Mouse (Mus musculus): ENCODE measurements around the gene Ppm1e. TPM values are rescaled to one million over a fixed set of nuclear protein-coding genes. Genes with fewer than 3 reads are reported as not detected.

Gene Ppm1e
- polyA plus RNA-seq, 1 experiment from 2014 or later: 3.2 TPM

GRCm38 (mm10) chr11:87295636-87296035 is 63.2 kb downstream of the Ppm1e start:
- H3K27ac ChIP-seq (replicated peaks): no peak overlapping the region
- H3K4me1 ChIP-seq: peaks cover 9% of the 10 kb centered on the region; the same call in 1 of the 2 replicates
- 87% methylated on average over 2 of the region's 2 CpGs for WGBS
- H3K9me3 ChIP-seq: no peaks in the 10 kb centered on the region
- no peaks in the 10 kb centered on the region for H3K36me3 ChIP-seq (replicated peaks)
- H3K27me3 ChIP-seq (replicated peaks; ENCODE audit: low read depth, poor library complexity, severe bottlenecking): no peaks in the 10 kb centered on the region
- no peak overlapping the region for H3K4me3 ChIP-seq
- DNase-seq (ENCODE audit: low spot score): no peak

GRCm38 (mm10) chr11:87289313-87289712 is 69.5 kb downstream of the Ppm1e start:
- WGBS: 90% methylated on average over 8 of the region's 8 CpGs
- no peaks in the 10 kb centered on the region for H3K27me3 ChIP-seq (replicated peaks; ENCODE audit: low read depth, poor library complexity, severe bottlenecking)
- no peak overlapping the region for H3K27ac ChIP-seq (replicated peaks)
- H3K4me3 ChIP-seq: no peak overlapping the region
- no peak for DNase-seq (ENCODE audit: low spot score)
- no peaks in the 10 kb centered on the region for H3K9me3 ChIP-seq
- peaks cover 5% of the 10 kb centered on the region; the same call in 1 of the 2 replicates for H3K4me1 ChIP-seq
- no peaks in the 10 kb centered on the region for H3K36me3 ChIP-seq (replicated peaks)

GRCm38 (mm10) chr11:87286194-87286593 is 72.6 kb downstream of the Ppm1e start:
- H3K27me3 ChIP-seq (replicated peaks; ENCODE audit: low read depth, poor library complexity, severe bottlenecking): no peaks in the 10 kb centered on the region
- peaks cover 7% of the 10 kb centered on the region for H3K4me1 ChIP-seq
- DNase-seq (ENCODE audit: low spot score): no peak
- H3K36me3 ChIP-seq (replicated peaks): no peaks in the 10 kb centered on the region
- H3K27ac ChIP-seq (replicated peaks): no peak overlapping the region
- H3K9me3 ChIP-seq: no peaks in the 10 kb centered on the region
- WGBS: 91% methylated on average over 2 of the region's 2 CpGs
- H3K4me3 ChIP-seq: no peak overlapping the region

GRCm38 (mm10) chr11:87281907-87282475 is 76.8 kb downstream of the Ppm1e start:
- Histone ChIP-seq H3K4me3 (no peak overlapping the region), H3K4me1 (peaks cover 4% of the 10 kb centered on the region), H3K27ac (replicated peaks) (no peak overlapping the region), H3K9me3 (no peaks in the 10 kb centered on the region), H3K36me3 (replicated peaks) (no peaks in the 10 kb centered on the region), H3K27me3 (replicated peaks; ENCODE audit: low read depth, poor library complexity, severe bottlenecking) (no peaks in the 10 kb centered on the region)
- 84% methylated on average over 7 of the region's 7 CpGs for WGBS
- DNase-seq (ENCODE audit: low spot score): no peak

- no peaks in the 10 kb centered on the region for H3K9me3 ChIP-seq
- WGBS: 83% methylated on average over 5 of the region's 5 CpGs
- no peak overlapping the region for H3K27ac ChIP-seq (replicated peaks)
- peaks cover 14% of the 10 kb centered on the region for H3K4me1 ChIP-seq
- H3K27me3 ChIP-seq (replicated peaks; ENCODE audit: low read depth, poor library complexity, severe bottlenecking): no peaks in the 10 kb centered on the region
- no peak for DNase-seq (ENCODE audit: low spot score)
- no peaks in the 10 kb centered on the region for H3K36me3 ChIP-seq (replicated peaks)
- H3K4me3 ChIP-seq: no peak overlapping the region
Observed at GRCm38 (mm10) chr11:87279461-87279860, 79.4 kb downstream of the Ppm1e start.

- H3K9me3 ChIP-seq: no peaks in the 10 kb centered on the region
- peaks cover 14% of the 10 kb centered on the region for H3K4me1 ChIP-seq
- H3K27ac ChIP-seq (replicated peaks): no peak overlapping the region
- H3K36me3 ChIP-seq (replicated peaks): no peaks in the 10 kb centered on the region
- DNase-seq (ENCODE audit: low spot score): no peak
- WGBS: 87% methylated on average over 4 of the region's 4 CpGs
- H3K4me3 ChIP-seq: no peak overlapping the region
- no peaks in the 10 kb centered on the region for H3K27me3 ChIP-seq (replicated peaks; ENCODE audit: low read depth, poor library complexity, severe bottlenecking)
Observed at GRCm38 (mm10) chr11:87278807-87279206, 80.0 kb downstream of the Ppm1e start.

- Histone ChIP-seq H3K36me3 (replicated peaks) (no peaks in the 10 kb centered on the region), H3K4me1 (peaks cover 12% of the 10 kb centered on the region), H3K27ac (replicated peaks) (no peak overlapping the region), H3K9me3 (no peaks in the 10 kb centered on the region), H3K27me3 (replicated peaks; ENCODE audit: low read depth, poor library complexity, severe bottlenecking) (no peaks in the 10 kb centered on the region), H3K4me3 (no peak overlapping the region; the same call in 1 of the 2 replicates)
- peak; percentile 47 for DNase-seq (ENCODE audit: low spot score)
- 5% methylated on average over 5 of the region's 5 CpGs for WGBS
Observed at GRCm38 (mm10) chr11:87276240-87276985, 82.4 kb downstream of the Ppm1e start.

GRCm38 (mm10) chr11:87275420-87276048 is 83.3 kb downstream of the Ppm1e start:
- H3K9me3 ChIP-seq: no peaks in the 10 kb centered on the region
- 84% methylated on average over 7 of the region's 7 CpGs for WGBS
- H3K4me1 ChIP-seq: peaks cover 16% of the 10 kb centered on the region
- H3K27ac ChIP-seq (replicated peaks): no peak overlapping the region
- DNase-seq (ENCODE audit: low spot score): no peak
- no peaks in the 10 kb centered on the region for H3K27me3 ChIP-seq (replicated peaks; ENCODE audit: low read depth, poor library complexity, severe bottlenecking)
- no peak overlapping the region for H3K4me3 ChIP-seq
- no peaks in the 10 kb centered on the region for H3K36me3 ChIP-seq (replicated peaks)

GRCm38 (mm10) chr11:87272725-87273124 is 86.1 kb downstream of the Ppm1e start:
- no peak for DNase-seq (ENCODE audit: low spot score)
- H3K4me3 ChIP-seq: no peak overlapping the region
- WGBS: 87% methylated on average over 5 of the region's 5 CpGs
- H3K27me3 ChIP-seq (replicated peaks; ENCODE audit: low read depth, poor library complexity, severe bottlenecking): no peaks in the 10 kb centered on the region
- H3K4me1 ChIP-seq: peaks cover 20% of the 10 kb centered on the region
- H3K9me3 ChIP-seq: no peaks in the 10 kb centered on the region
- no peaks in the 10 kb centered on the region for H3K36me3 ChIP-seq (replicated peaks)
- no peak overlapping the region for H3K27ac ChIP-seq (replicated peaks)

- H3K4me3 ChIP-seq: no peak overlapping the region
- H3K4me1 ChIP-seq: peaks cover 13% of the 10 kb centered on the region
- DNase-seq (ENCODE audit: low spot score): no peak
- no peak overlapping the region for H3K27ac ChIP-seq (replicated peaks)
- H3K36me3 ChIP-seq (replicated peaks): no peaks in the 10 kb centered on the region
- H3K27me3 ChIP-seq (replicated peaks; ENCODE audit: low read depth, poor library complexity, severe bottlenecking): no peaks in the 10 kb centered on the region
- no peaks in the 10 kb centered on the region for H3K9me3 ChIP-seq
- WGBS: 90% methylated on average over 1 of the region's 1 CpGs
Observed at GRCm38 (mm10) chr11:87271479-87271878, 87.3 kb downstream of the Ppm1e start.

- 15% methylated on average over 2 of the region's 2 CpGs for WGBS
- Histone ChIP-seq H3K27me3 (replicated peaks; ENCODE audit: low read depth, poor library complexity, severe bottlenecking) (no peaks in the 10 kb centered on the region), H3K27ac (replicated peaks) (peak overlapping the region; percentile 67), H3K36me3 (replicated peaks) (no peaks in the 10 kb centered on the region), H3K4me1 (peaks cover 8% of the 10 kb centered on the region), H3K9me3 (no peaks in the 10 kb centered on the region), H3K4me3 (no peak overlapping the region)
- peak; percentile 37 for DNase-seq (ENCODE audit: low spot score)
Observed at GRCm38 (mm10) chr11:87270958-87271357, 87.9 kb downstream of the Ppm1e start.

- peak overlapping the region; percentile 48 for H3K27ac ChIP-seq (replicated peaks)
- H3K27me3 ChIP-seq (replicated peaks; ENCODE audit: low read depth, poor library complexity, severe bottlenecking): no peaks in the 10 kb centered on the region
Observed at GRCm38 (mm10) chr11:87270446-87270845, 88.4 kb downstream of the Ppm1e start.

GRCm38 (mm10) chr11:87268803-87269202 is 90.0 kb downstream of the Ppm1e start:
- WGBS: 83% methylated on average over 2 of the region's 2 CpGs
- no peak overlapping the region for H3K4me3 ChIP-seq

More at GRCm38 (mm10) chr11:87270446-87270845, 88.4 kb downstream of the Ppm1e start:
- no peak for DNase-seq (ENCODE audit: low spot score)
- Histone ChIP-seq H3K4me3 (no peak overlapping the region), H3K36me3 (replicated peaks) (no peaks in the 10 kb centered on the region), H3K4me1 (peaks cover 8% of the 10 kb centered on the region), H3K9me3 (no peaks in the 10 kb centered on the region)
- 53% methylated on average over 4 of the region's 4 CpGs for WGBS

More at GRCm38 (mm10) chr11:87268803-87269202, 90.0 kb downstream of the Ppm1e start:
- Histone ChIP-seq H3K27me3 (replicated peaks; ENCODE audit: low read depth, poor library complexity, severe bottlenecking) (no peaks in the 10 kb centered on the region), H3K4me1 (peaks cover 16% of the 10 kb centered on the region), H3K9me3 (no peaks in the 10 kb centered on the region), H3K27ac (replicated peaks) (no peak overlapping the region), H3K36me3 (replicated peaks) (no peaks in the 10 kb centered on the region)
- DNase-seq (ENCODE audit: low spot score): no peak
